Mouse (Mus musculus): ENCODE data around the gene Tapt1.

GRCm38 (mm10) chr5:44143467-44144235 is 82.8 kb downstream of the Tapt1 start:
- TF ChIP-seq CTCF (IDR thresholded peaks at IDR 0.05; ENCODE audit: low read depth, low read length), result no peak
- no peak for TF ChIP-seq POLR2A (IDR thresholded peaks at IDR 0.05; ENCODE audit: borderline replicate concordance, low read depth, low read length)

All from bone marrow macrophage, adult 2 months (primary cell).